Mouse (Mus musculus) midbrain, embryonic 15.5 days (tissue): ENCODE results near the gene 1700015F17Rik. TPM values are rescaled to one million over a fixed set of nuclear protein-coding genes. Genes with fewer than 3 reads are reported as not detected.

ENCODE experiments used
- ATAC-seq: fragments of 200-750 bp; cut with Nextera tagmentation; replicated peaks from 2 replicates; pipeline ENCODE4 v1.8.0; 2017; ENCODE audit warnings: moderate TSS enrichment
- H3K27ac ChIP-seq: fragments of 300-500 bp; sonication (generic); 2 replicates; pipeline ENCODE4 v1.5.1; 2015; ENCODE audit warnings: mild to moderate bottlenecking, inconsistent platforms
- H3K27me3 ChIP-seq: fragments of 300-500 bp; sonication (generic); replicated peaks from 2 replicates; pipeline ENCODE4 v1.6.1; 2015; ENCODE audit warnings: inconsistent platforms
- H3K36me3 ChIP-seq: fragments of 300-500 bp; sonication (generic); replicated peaks from 2 replicates; pipeline ENCODE4 v1.6.1; 2015; ENCODE audit warnings: inconsistent platforms
- H3K4me1 ChIP-seq: fragments of 300-500 bp; sonication (generic); 2 replicates; pipeline ENCODE4 v1.6.1; 2015; ENCODE audit warnings: inconsistent platforms
- H3K4me2 ChIP-seq: fragments of 300-500 bp; sonication (generic); 2 replicates; pipeline ENCODE4 v1.6.1; 2015; ENCODE audit warnings: inconsistent platforms, mild to moderate bottlenecking, moderate library complexity
- H3K4me3 ChIP-seq: fragments of 300-500 bp; sonication (generic); 2 replicates; pipeline ENCODE4 v1.5.1; 2015; ENCODE audit warnings: mild to moderate bottlenecking, inconsistent platforms
- H3K9ac ChIP-seq: fragments of 300-500 bp; sonication (generic); 2 replicates; pipeline ENCODE4 v1.6.1; 2015; ENCODE audit warnings: mild to moderate bottlenecking, inconsistent platforms
- H3K9me3 ChIP-seq: fragments of 300-500 bp; sonication (generic); 2 replicates; pipeline ENCODE4 v1.6.1; 2016; ENCODE audit warnings: inconsistent platforms
- WGBS: fragments of 180-500 bp; shearing (Covaris S2); methylation state at CpG from one replicate; pipeline ENCODE4 v1.1.7; 2015; ENCODE audit warnings: mixed read lengths; 5-methylcytosine and 5-hydroxymethylcytosine counted together
- polyA plus RNA-seq: library from polyadenylated mRNA; unstranded; fragments of >200 nt; fragmentation: Nextera tagmentation; extraction: Ambion mirVana; gene quantifications from 2 replicates; pipeline ENCODE4 v1.2.1, GENCODE M21; 2015

The 1700015F17Rik gene
- polyA plus RNA-seq, 1 experiment from 2014 or later: not detected

DNA sequence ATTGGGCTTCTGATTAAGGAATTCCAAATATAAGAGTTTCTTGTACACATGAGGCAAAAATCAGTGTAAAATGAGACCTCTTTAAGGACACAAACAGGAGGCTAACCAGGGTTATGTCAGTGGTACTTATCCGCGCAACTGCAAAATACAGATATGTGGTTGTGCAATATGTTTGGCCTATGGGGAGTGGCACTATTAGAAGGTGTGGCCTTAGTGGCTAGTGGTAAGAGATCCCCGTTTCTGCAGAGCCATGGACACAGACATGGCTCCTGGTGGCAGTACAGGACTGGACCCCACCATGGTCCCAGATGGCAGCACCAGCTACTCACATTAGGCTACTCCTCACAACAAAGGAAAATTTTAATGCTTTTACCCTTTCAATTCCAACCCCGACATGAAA lies 16.1 kb upstream of the 1700015F17Rik start:
- Histone ChIP-seq H3K4me3 (no peak overlapping the region), H3K9ac (no peak overlapping the region), H3K27ac (no peak overlapping the region), H3K4me1 (no peaks in the 10 kb centered on the region), H3K27me3 (peaks cover 3% of the 10 kb centered on the region; the same call in 1 of the 2 replicates), H3K9me3 (no peaks in the 10 kb centered on the region), H3K36me3 (no peaks in the 10 kb centered on the region), H3K4me2 (no peak overlapping the region)
- ATAC-seq: peak; percentile 58; the same call in 1 of the 2 replicates
- 88% methylated on average over 4 of the region's 4 CpGs for WGBS

DNA sequence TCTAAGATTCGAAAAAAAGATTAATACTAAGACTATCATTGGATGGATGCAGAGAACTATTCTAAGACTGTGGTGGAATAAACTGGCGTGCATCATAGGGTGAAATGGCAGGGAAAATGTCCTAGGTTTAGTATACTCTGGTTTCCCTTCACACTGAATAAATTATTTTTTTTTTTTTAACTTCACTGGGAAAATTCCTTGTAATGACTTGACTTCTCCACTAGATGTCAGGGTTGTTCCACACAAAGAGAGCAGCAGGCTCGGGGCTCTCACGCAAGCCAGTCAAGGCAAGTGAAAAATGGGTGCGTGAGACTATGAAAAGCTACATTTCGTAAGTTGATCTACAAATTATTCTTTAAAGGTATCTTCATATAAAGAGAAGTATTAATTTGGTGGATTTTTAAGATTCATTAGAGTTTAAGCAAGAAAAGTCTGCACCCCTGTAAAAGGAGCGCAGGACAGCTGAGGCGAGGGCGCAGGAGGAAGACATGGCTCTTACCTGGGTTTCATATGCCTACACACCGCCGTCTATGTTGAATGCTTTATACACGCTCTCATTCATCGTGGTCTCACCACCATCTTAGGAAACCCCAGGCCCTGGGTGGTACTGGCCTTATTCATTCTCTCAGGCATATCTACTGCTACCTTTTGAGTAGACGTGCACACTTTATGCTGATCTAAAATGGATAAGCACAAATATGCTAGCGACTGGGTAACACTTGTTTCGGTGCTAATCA lies 15.5 kb upstream of the 1700015F17Rik start:
- Histone ChIP-seq H3K36me3 (no peaks in the 10 kb centered on the region), H3K4me1 (no peaks in the 10 kb centered on the region), H3K9me3 (no peaks in the 10 kb centered on the region), H3K4me2 (no peak overlapping the region), H3K27ac (no peak overlapping the region), H3K9ac (no peak overlapping the region), H3K4me3 (no peak overlapping the region), H3K27me3 (peaks cover 3% of the 10 kb centered on the region; the same call in 1 of the 2 replicates)
- 42% methylated on average over 16 of the region's 16 CpGs for WGBS
- ATAC-seq: peak; percentile 76

DNA sequence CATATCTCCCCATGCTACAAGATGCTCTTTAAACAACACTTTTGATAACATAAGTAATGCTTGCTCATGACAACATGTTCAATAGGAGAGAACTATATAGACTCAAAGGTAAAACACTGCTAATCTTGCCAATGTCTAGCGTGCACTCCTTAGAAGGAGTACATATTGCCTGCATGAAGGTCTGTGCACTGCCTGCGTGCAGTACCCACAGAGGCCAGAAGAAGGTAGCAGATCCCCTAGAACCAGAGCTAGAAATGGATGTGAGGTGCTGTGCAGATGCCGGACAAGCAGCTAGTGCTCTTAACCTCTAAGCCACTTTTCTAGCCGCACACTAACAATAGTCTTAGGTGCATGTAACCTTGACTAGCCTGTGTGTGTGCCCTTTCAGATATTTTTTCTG lies 13.2 kb upstream of the 1700015F17Rik start:
- Histone ChIP-seq H3K9ac (no peak overlapping the region), H3K4me1 (no peaks in the 10 kb centered on the region), H3K36me3 (no peaks in the 10 kb centered on the region), H3K27ac (no peak overlapping the region), H3K27me3 (peaks cover 3% of the 10 kb centered on the region; the same call in 1 of the 2 replicates), H3K4me3 (no peak overlapping the region), H3K4me2 (no peak overlapping the region), H3K9me3 (no peaks in the 10 kb centered on the region)
- WGBS: 94% methylated on average over 4 of the region's 4 CpGs
- ATAC-seq: no peak

DNA sequence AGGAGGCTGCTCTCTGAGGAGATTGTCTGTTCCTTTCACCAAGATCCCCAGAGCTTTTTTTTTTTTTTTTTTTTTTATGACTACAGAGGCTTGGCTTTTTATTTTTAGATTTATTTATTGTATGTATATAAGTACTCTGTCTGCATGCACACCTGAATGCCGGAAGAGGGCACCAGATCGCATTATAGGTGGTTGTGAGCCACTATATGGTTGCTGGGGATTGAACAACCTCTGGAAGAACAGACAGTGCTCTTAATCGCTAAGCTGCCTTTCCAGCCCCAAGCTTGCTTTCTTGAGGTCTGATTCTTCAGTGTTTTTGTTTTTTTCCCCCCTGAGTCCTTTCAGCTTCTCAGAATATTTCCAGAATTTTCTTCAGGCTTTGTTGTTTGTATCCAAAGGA lies 7.1 kb upstream of the 1700015F17Rik start:
- no peak overlapping the region for H3K4me2 ChIP-seq
- no peaks in the 10 kb centered on the region for H3K4me1 ChIP-seq
- H3K36me3 ChIP-seq: no peaks in the 10 kb centered on the region
- H3K9ac ChIP-seq: no peak overlapping the region
- WGBS: 34% methylated on average over 3 of the region's 3 CpGs
- H3K9me3 ChIP-seq: no peaks in the 10 kb centered on the region
- no peaks in the 10 kb centered on the region for H3K27me3 ChIP-seq
- ATAC-seq: no peak
- H3K27ac ChIP-seq: no peak overlapping the region
- H3K4me3 ChIP-seq: no peak overlapping the region

DNA sequence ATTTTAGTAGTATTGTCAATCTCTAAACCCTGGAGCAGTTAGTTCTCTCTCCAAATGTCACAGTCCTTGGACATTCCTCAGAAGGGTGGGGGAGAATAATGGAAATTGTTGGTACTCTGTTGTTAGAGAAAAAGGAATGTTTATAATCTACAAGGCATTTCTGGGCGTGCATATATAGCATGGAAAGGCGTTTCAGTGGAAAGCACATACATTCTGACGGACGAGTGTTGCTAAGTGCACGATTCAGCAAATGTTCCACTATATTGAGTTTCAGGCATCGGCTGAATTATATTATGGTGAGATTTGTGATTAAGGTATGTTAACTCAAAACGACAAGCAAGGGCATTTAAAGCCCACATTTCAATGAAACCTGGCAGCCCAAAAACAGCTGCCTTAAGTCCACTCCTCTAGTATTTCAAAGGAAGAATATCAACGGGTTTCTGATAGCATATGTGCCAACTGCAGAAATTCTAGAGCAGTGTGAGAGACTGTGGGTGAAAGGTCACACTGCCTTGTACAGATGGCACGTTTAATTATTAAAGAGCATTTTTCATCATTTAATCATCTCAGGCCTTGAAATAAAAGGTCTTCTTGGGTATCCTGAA lies 4.4 kb upstream of the 1700015F17Rik start:
- Histone ChIP-seq H3K4me2 (no peak overlapping the region), H3K9me3 (no peaks in the 10 kb centered on the region), H3K4me1 (no peaks in the 10 kb centered on the region), H3K36me3 (no peaks in the 10 kb centered on the region), H3K27me3 (no peaks in the 10 kb centered on the region), H3K27ac (no peak overlapping the region), H3K9ac (no peak overlapping the region), H3K4me3 (no peak overlapping the region)
- 69% methylated on average over 9 of the region's 9 CpGs for WGBS
- ATAC-seq: no peak

DNA sequence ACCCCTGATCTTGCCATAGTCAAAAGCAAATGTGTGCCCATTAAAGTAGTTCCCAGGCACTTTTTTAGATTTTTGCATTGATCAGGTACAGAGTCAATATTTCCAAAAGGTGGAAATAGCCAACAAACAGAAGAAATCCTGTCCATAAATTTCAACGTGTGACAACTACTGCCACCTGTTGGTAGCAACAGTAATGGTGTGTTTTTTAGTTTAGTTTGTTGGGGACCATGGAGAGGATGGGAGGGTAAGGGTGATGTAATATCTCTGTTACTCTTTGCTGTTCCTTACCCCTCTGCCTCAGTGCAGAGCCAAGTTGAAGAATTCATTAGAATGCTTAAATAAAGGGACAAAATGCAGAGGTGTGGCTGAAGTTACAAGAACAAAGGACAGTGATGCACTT lies 2.7 kb upstream of the 1700015F17Rik start:
- Histone ChIP-seq H3K27ac (no peak overlapping the region), H3K9me3 (no peaks in the 10 kb centered on the region), H3K9ac (no peak overlapping the region), H3K36me3 (no peaks in the 10 kb centered on the region), H3K4me3 (no peak overlapping the region), H3K4me2 (no peak overlapping the region), H3K4me1 (no peaks in the 10 kb centered on the region), H3K27me3 (no peaks in the 10 kb centered on the region)
- ATAC-seq: no peak
- 2% methylated on average over 1 of the region's 1 CpGs for WGBS

DNA sequence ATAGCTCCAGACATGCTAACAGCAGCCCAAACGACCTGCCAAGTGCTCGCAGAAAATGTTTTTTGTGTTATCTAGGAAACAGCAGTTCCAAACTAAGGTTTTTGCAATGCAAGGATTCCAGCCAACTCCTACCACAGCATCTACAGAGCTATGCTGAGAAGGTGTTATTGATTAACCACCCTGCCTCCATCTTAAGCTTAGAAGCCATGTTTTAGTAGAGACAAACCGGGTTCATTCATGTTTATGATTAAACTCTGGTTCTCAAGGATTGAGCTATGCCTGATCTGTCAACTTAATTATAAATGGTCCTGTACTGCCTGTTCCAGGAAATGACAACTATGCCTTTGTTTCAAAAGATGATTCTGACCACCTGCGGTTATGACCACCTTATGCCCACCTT lies 2.8 kb downstream of the 1700015F17Rik start:
- 89% methylated on average over 4 of the region's 4 CpGs for WGBS
- Histone ChIP-seq H3K27me3 (no peaks in the 10 kb centered on the region), H3K4me1 (no peaks in the 10 kb centered on the region), H3K4me2 (no peak overlapping the region), H3K9ac (no peak overlapping the region), H3K9me3 (no peaks in the 10 kb centered on the region), H3K27ac (no peak overlapping the region), H3K36me3 (no peaks in the 10 kb centered on the region), H3K4me3 (no peak overlapping the region)
- ATAC-seq: no peak

DNA sequence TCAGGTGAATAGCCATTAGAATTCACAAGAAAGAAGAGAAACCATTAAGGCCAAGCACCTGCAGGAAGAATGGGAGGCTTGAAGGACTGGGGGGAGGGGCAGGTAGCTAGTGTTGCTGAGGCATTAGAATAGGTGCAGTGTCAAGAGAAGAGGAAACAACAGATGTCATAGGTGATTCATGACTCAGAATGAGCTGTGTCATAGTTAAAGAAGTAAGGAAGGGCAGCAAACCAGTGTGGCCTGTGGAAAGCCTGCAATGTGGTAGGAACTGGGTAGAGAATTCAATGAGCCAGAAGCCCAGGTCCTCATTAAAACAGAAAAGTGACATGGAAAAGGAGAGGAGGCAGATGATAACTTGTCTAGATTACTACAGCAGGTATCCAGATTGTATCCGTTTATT lies 13.7 kb downstream of the 1700015F17Rik start:
- Histone ChIP-seq H3K4me2 (no peak overlapping the region), H3K4me1 (no peaks in the 10 kb centered on the region), H3K4me3 (no peak overlapping the region), H3K9me3 (no peaks in the 10 kb centered on the region), H3K27ac (no peak overlapping the region), H3K9ac (no peak overlapping the region), H3K27me3 (no peaks in the 10 kb centered on the region), H3K36me3 (no peaks in the 10 kb centered on the region)
- 68% methylated on average over 1 of the region's 1 CpGs for WGBS
- ATAC-seq: no peak

DNA sequence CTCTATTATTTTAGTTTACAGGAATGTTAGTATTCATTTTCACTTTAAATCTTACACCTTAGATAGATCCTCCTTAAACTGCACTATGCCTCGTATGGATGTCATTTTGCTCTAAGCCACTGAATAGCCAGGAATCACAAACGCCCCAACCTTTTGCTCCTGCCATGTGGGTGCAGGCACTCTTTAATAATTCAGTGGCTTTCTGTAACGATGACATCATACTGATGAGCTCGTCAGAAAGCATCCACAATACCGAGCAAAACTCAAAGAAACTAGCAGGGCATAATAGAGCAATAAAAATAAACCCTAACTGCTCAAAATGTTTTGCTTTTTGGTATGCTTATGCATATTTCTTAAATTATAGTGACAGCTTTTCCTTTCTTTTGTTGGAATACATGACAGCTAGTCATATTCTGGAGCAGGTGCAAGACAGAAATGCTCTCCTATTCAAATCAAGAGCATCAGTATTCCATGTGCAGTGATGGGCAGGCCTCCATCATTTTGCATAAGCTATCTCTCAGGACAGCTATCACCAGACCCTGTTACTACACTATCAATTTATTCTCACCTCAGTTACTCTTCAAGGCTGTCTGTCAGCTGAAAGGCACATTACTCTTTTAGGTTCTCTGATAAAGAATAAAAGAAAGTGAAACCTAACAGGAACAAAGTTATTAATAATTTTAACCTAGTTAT lies 47.1 kb downstream of the 1700015F17Rik start:
- Histone ChIP-seq H3K27me3 (no peaks in the 10 kb centered on the region), H3K4me3 (no peak overlapping the region), H3K4me1 (peaks cover 12% of the 10 kb centered on the region; the same call in 1 of the 2 replicates), H3K9ac (no peak overlapping the region), H3K4me2 (peak overlapping the region; percentile 16; the same call in 1 of the 2 replicates), H3K36me3 (no peaks in the 10 kb centered on the region), H3K9me3 (no peaks in the 10 kb centered on the region), H3K27ac (peak overlapping the region; percentile 45; the same call in 1 of the 2 replicates)
- ATAC-seq: peak; percentile 91
- WGBS: 19% methylated on average over 5 of the region's 5 CpGs

DNA sequence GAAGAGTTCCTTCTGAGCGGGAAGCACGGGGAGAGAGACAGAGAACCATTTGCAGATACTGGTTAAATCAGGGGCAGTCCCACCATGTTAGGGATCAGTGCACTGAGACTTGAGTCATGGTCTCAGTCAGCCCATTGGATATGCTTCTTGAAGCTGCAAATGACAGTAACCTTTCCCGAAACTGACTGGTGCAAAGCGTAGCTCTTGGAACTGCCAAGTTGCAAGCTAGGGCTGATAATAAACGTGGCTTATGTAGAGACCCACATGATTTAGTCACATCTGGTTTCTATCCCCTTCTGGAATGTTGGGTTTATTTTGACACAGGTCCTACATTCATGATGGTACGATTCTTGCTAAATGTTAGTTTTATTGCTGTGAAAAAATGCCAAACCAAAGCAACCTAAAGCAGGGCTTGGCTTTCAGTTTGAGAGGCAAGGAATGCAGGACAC lies 55.2 kb downstream of the 1700015F17Rik start:
- no peak for ATAC-seq
- H3K36me3 ChIP-seq: no peaks in the 10 kb centered on the region
- WGBS: 86% methylated on average over 6 of the region's 6 CpGs

DNA sequence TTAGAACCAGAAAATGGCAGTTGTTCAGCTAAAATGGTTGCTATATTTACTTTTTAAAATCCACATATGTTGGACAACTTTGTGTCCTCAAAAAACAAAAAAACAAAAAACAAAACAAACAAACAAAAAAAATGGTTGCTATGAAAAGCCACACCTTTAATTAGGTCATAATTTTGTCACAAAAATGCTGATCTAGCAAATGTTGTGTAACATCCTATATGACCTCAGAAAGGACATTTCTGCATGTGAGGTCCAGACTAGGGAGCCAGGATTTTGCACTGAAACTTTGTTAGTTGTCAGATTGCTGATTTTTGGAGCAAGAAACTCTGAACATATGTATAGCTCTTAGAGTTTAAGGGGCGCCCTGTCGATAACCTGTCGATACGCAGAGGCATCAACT lies 55.9 kb downstream of the 1700015F17Rik start:
- no peak overlapping the region for H3K4me2 ChIP-seq
- H3K9ac ChIP-seq: no peak overlapping the region
- no peaks in the 10 kb centered on the region for H3K4me1 ChIP-seq
- no peak for ATAC-seq
- H3K27me3 ChIP-seq: no peaks in the 10 kb centered on the region
- WGBS: 94% methylated on average over 4 of the region's 4 CpGs
- no peaks in the 10 kb centered on the region for H3K9me3 ChIP-seq
- no peaks in the 10 kb centered on the region for H3K36me3 ChIP-seq
- H3K4me3 ChIP-seq: no peak overlapping the region
- no peak overlapping the region for H3K27ac ChIP-seq

More for the DNA sequence above, 55.2 kb downstream of the 1700015F17Rik start:
- Histone ChIP-seq H3K9me3 (no peaks in the 10 kb centered on the region), H3K4me2 (no peak overlapping the region), H3K4me3 (no peak overlapping the region), H3K4me1 (no peaks in the 10 kb centered on the region), H3K9ac (no peak overlapping the region), H3K27ac (no peak overlapping the region), H3K27me3 (no peaks in the 10 kb centered on the region)

DNA sequence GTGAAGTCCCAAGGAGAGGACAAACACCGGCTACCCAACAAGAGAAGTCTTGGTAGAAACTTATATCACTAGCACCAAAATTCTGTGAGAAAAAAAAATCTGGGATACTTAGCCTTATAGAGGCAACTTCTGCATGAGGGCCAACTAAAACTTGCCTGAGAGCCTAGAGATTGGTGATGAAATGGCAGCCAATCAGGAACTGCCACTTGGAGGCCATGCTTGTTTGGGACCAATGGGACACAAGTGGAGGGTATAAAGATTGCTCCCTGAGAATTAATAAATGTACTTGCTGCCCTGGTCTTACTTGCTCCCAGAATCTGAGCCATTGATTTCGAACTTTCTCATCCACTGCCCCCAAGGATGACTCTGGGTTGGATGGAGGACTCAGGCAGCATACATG lies 57.5 kb downstream of the 1700015F17Rik start:
- Histone ChIP-seq H3K27me3 (no peaks in the 10 kb centered on the region), H3K36me3 (no peaks in the 10 kb centered on the region), H3K9ac (no peak overlapping the region), H3K4me3 (no peak overlapping the region), H3K4me1 (no peaks in the 10 kb centered on the region), H3K9me3 (no peaks in the 10 kb centered on the region), H3K4me2 (no peak overlapping the region), H3K27ac (no peak overlapping the region)
- WGBS: 94% methylated on average over 2 of the region's 2 CpGs
- ATAC-seq: no peak
